Mouse (Mus musculus) MN1 (cell line): ENCODE measurements around the gene Schip1.

Experiments
- DNase-seq: peaks from one replicate; pipeline ENCODE4 v3.0.0-alpha.2; 2016; ENCODE audit warnings: low spot score

The Schip1 gene

DNA sequence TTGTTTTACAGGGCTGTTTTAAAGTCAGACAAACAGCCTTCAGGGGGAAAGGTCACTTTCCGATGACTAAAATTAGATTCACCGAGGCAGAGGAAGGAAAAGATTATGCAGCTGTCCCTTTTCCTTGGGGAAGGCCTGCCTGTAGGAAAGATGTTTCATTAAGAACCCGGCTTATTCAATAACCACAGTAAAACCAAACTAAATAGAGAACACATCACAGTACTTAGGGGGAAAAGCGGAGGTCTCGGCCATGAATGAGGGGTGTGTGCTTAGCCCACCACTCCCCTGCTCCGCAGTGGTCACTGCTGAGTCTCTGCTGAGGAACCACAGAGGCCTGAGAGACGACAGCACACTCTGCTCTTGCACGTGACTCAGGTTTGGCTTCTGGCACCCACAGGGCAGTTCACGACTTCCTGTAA is 522.1 kb downstream of the Schip1 start:
- DNase-seq, result no peak

DNA sequence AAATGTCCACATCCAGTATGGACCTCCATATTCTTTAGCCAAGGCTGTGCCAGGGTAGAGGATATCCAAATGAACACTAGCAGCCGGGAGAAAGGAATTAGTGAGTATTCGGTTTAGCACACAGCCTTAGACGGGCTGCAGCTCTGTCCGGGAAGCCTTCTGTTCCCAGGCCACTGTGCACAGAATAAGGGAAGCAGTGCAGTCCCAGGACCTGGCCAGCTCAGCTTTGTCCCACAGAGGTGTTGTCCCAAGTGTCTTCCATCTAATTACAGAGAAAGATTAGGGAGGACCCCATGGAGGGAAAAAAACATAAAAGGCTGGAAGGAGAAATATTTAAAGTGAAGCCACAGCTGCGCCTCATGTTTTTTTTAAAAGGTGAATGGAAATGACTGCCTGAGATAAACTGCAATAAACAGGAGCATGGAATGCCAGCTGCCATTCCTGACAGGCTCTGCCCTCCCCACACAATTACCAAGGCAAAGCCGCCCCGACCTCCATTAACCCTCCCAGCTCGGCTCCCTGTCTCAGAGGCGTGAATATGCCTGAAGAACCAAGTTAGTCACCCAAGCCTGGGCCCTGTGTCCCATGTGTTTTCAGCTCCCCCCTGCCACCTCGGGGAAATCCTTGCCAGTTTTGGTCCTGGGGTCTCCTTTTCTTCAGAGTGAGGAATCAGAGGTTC is 523.1 kb downstream of the Schip1 start:
- no peak for DNase-seq

DNA sequence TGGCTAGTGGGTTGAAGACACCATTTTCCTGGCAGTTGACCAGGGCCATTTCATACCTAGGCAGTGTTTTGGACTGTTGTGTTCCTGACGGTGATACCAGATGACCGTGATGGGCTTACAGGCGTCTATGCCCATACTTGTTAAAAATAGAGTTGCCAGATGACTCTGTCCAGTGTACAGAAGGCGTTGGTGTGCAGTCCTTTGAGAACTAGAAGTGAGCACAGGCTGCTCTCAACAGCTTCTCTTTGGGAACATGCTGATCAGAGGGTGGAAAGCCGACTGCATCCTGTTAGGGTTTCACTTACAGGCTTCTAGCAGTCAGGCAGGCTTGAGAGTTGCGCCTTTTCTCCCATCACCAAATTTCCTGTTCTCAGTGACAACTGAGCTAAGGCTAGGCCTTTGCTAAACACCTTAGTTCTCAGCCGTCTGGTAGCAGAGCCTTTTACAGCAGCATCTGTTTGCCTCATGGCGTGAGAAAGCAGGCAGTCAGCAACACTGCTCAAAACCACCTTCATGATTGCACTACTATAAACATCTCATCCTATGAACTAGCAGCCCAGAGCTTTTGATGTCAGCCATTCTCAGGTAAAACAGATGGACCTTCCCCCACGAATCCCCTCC is 524.7 kb downstream of the Schip1 start:
- DNase-seq, result no peak

DNA sequence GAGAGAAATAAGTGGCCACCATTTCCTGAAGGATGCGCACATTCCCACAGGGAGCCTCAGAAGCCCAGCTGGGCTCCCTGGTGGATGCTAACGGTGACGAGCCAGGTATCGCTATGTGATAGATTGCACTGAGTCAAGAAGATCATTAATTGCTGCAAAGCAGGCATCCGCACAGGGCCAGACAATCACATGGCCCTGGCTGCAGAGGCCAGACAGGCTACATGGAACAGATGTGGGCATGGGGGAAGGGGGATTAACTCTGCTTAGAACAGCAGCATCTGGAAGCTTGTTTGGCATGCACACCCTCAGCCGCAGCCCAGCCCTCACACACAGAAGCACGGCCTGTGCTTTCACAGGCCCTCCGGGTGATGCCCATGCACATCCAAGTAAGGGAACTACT is 525.8 kb downstream of the Schip1 start:
- peak; percentile 26 for DNase-seq

DNA sequence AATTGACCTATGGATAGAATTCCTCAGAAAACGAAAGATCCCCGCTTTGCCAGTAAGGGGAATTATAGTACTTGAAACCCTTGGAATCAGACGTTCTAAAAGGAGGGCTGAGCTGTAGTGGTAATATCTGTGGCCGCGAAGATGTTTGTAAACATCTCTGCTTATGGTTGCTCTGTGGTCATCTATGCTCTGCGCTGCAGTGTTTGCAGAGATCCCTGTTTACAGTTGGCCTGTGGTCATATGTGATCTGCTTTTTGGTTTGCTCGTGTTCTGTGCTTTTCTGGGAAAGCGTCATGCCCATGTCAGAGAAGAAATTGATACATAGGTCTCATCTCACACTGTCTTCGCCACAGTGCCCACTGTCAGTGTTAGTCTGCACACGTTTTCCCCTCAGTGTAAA is 528.0 kb downstream of the Schip1 start:
- no peak for DNase-seq

DNA sequence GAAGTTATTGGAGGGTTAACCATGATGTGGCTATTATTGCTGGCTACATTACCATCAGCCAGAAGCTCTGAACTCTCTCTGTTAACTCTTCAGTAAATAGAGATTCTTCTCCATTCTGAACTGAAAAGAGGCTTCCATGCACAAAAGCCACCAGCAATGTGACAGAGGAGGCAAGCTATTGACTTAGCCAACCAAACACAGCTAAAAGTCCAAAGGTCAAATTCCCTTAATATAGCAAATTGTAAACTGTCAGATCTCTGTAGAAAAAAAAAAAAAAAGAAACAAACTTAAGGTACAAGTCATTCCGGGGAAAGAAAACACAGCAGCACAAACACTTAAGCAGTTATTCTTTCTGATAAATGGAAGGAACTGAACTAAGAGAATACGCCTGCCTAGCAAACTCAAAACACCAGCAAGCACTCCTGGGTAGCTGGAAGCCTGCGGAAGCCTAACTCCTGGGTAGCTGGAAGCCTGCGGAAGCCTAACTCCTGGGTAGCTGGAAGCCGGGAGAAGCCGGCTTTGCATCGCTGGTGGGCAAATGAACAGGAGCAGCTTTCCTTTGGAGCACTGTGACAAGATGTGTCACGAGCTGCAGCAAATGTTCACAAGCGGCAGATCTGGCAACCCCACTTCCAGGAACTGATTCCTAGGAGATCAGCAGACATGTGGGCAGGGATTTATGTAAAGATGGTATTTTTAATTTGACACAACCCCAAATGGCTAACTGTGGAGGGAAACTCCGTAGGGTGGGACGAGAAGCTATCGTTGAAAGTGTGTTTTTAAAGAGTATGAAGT is 528.7 kb downstream of the Schip1 start:
- DNase-seq, result no peak

DNA sequence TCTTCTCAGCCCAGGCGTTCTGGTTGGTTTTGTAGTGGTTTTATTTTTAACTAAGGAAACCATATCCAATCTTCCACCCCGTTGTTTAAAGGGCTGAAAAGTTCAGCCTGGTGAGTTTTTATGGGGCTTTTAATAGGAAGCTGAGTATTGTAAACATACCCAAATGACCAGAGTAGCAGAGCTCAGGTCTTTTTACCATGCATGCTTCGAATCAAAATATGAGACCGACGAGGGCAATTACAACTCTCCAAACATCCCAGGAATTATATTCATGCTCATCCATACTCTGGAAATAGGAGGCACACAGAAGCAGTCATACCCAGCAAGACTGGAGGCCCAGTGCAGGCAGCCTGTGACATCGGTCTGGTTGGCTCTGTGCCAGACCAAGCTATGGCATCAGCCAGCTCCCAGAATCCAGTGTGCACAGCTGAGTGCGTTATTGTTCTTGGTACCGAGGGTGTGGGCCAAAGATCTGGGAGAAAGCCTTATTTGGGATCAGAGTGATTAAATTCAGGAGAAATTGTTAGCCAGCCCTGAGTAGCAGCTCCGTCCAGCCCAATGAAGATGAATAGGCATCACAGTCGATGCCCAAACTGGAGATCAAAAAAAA is 530.8 kb downstream of the Schip1 start:
- DNase-seq, result no peak

DNA sequence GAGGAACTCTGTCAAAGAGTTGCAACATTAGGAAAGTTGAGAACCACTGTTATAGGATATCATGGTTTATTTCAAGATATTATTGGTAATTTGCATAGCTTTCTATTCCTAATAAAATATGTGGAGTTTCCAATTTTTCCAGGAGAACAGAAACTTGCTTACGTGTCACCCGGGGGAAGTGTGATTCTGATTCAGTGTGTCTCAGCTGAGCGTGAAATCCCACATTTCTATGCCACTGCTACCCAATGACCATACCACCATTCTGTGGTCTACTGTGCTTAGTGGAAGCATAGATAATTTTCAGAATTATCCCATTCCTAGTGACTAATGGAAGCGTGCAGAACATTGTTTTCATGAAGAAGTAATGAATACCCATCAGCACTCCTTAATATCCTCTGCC is 532.3 kb downstream of the Schip1 start:
- DNase-seq, result no peak

DNA sequence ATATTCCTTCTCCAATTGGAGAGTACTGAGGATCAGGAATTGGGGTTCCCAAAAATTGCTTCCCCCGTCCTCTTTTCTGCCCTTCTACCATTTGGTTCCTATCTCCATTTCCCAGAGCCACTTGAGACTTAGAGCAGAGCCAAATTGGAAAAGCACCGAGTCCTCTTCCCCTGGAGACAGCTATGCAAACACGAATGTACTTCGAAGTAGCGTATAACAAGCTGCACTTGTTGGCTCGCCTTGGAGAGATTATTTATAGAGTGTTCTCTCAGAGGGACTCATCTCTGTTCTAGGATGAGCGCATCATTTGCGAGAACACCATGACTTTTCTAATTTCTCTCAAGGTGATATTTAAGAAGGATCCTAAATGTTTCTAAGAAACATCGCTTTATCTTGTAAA is 538.3 kb downstream of the Schip1 start:
- no peak for DNase-seq

DNA sequence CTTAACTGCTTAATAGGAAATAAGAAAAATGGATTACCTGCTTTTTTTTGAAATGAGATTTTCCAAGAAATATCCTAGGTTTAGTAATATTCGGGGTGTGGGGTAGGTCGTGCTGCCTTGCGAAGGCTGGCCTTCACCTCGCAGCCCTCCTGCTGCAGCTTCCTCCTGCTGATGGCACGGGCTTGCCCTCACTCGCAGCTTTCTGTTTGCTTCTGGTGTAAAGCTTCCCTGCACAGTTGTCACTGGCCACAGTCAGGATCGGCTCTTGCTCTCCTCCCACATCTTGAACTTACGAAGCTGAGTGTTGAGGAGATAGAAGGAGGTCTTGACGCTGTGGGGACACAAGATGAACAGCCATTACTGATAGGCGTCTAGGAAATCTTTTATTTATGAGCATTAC is 539.9 kb downstream of the Schip1 start:
- no peak for DNase-seq

DNA sequence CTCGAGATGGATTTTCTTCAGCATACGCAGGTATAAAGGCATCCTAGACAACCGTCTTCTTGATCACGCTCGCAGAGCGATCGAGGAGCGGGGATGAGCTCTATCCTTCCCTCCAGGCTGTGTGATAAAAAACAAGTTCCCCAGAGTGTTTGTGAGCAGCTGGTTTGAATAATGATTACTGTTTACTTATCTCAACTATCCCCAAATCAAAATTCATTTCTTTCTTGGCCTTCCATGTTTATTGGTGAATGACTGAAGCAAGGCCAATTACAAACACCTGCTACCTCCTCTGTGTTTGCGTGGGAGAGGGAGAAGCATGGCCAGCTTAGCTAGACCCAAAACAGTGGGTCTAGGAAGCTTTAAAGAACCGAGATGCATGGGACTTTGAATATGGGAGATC is 540.4 kb downstream of the Schip1 start:
- DNase-seq, result no peak

DNA sequence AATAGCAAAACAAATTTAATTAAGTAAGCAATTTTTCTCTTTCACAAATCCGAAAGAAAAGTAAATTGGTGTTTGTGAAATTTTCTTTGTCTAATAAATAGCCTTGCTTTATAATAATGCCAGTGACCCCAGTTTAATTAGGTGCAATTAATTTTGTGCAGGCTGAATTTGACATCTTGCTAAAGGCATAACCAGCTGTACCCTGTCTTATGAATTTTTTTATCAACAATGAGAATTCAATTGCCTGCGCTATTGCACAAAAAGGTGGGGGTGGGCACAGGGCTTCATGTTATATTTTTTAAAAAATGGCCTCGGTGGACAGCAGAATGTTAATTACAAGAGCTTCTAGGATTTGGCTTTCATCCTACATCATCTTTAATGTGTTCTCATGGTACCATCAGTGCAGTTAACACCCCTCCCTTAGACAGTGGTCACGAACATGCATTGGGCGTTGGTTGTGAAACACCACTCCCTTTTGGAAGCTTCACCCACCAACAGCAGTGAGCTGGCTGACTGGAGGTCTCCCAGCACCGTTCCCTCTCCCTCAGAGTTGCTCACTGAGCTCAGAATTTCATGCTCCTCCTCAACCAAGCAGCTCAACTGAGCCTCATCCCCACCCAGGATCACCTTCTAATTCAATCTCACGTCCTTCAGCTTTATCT is 541.5 kb downstream of the Schip1 start:
- DNase-seq, result no peak

DNA sequence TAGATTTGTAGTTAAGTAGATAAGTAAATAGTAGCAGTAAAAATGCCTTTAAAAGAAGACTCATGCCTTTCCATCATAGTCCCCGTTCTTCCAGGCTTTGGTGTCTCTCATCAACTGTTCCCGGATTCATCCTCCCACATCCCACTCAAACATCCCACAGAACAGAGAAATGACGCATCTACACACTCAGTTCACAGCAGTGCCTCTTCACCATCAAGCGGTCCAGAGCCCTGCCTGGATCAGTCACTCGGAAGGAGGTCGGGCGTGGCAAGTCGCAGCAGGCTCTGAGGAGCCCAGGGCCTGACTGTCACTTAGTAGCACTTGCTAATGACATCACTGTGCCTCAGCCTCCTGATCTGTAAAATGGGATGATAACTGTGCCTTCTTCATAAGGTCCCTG is 542.1 kb downstream of the Schip1 start:
- DNase-seq, result no peak

DNA sequence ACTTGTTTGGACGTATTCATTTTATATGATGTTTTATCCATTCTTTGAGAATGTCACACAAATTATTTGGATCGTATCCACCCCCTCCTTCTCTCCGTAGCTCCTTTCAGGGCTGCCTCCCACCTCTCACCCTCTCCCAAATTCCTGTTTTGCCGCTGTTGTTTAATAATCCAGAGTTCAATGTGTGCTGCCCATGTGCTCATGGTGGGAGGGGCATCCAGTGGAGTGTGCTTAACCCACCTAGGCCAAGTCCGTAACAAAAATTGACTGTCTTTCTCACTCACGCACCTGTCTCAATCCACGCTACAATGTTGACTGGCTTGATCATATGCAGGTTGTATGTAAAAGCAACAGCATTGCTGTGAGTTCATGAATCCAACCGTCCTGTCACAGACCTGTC is 542.7 kb downstream of the Schip1 start:
- no peak for DNase-seq

DNA sequence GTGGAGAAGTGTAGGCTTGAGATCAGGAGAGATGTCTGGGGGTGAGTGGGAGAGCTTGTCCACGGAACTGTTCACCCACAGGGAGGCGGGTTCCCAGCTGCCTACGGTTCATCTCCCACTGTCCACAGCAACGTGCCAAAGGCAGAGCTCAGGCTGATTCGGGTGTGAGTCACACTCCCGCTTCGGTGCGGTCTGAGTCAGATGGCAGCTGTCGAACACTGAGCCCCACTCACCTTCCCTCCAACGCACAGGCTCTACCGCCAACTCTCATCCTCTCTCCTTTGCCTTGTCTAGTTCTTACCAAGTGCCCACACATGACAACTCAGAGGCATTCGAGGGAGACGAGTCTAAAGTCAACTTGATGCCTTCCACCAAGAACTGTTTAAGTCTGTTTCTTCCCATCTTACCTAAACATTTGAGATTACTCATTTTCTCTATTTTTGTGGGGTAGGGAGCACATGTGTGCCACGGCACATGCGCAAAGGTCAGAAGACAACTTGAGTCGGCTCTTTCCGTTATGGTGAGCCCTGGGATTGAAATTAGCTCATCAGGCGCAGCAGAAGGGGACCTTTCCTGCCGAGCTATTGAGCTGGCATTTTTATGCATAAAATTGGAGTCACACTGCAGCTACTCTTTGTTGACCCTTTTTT is 544.4 kb downstream of the Schip1 start:
- DNase-seq, result no peak

DNA sequence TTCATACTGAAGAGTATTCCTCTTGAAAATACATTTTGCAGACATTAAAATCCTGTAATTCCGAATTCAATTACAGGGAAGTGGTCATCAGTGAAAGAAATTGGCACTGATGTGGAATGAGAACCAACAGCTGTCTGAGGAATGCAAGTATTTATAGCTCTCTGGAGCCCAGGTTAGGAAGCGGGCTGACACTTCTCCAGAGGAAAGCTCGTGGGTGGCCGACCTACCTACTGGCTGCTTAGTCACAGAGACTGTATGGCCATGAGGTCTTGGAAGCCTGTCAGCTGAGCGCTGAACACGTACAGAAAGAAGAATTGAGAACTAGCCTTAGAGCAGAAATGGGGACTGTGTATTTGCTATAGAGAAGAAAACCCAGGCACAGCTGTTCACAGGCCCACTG is 545.4 kb downstream of the Schip1 start:
- DNase-seq, result no peak

DNA sequence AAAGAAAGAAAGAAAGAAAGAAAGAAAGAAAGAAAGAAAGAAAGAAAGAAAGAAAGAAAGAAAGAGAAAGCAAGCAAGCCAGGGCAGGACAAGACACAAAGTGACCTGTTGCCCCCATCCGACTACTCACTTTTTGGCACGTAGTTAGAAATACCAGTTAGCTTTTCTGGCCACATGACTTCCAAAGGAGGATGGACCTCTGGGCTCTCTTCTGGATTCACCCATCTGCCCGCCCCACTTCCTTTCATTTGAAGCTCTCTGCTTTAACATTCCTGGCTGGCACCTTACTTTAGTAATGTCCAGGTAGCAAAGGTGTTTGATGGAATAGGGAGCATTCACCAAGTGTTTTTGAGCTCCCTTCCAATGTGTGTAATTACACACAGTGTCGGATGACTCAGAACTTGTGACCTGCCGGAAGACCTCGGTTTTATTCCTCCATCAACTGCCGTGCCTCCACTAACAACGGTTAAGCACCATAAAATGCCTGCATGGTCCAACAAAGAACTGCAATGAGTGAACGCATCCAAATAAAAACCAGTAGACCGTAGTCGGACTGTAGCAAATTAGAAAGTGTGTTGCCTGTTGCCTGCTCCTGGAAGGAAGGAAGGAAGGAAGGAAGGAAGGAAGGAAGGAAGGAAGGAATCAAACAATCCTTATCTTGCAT is 546.1 kb downstream of the Schip1 start:
- DNase-seq, result no peak

DNA sequence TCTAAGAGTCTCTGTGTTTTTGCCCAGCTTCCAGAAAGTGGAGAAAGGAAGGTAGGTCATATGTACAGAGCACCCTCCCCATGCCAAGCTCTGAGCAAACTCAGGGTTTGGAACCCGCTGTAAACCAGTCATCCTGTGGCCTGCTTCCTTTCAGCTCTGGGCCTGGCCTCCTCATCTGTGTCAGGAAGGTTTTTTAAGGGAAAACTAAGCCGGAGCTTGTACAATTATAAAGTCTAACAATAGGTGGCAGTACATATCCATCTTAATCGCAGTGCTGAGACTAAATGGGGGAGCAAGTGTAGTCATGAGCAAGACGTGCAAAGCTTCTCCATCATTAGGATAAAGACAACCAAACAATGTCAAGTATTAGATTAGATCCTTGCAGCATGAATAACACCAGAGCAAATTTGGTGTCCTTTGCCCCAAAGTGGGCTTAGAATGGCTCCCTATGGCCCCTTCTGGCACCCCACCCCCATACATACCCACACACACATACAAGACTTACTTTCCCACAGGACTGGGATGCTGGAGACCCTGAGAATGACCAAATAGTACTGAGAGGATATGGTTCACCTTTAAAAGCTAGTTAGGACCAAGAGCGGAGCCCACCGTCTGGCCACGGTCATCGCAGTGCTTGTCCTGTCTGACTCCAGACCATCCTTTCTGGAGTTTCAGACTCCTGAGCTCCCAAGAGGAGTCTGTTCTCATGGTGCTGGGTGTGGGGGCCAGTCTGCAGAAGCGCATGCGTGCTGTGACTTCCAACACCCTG is 550.6 kb downstream of the Schip1 start:
- peak; percentile 47 for DNase-seq

DNA sequence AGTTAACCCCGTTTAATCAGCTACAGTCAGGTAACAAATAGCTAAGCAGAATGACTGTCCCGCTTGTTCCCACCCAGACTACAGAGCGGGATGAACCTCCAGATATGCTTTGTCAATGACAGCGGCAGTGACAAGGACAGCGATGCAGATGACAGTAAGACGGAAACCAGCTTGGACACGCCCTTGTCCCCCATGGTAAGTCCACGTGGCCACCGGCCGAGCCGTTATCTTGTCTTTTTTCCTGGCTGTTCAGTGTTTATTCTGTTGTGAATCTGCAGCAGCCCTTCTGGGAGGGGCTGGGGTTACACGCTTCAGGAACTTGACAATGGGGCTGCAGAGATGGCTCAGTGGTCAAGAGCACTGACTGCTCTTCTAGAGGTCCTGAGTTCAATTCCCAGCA is 551.8 kb downstream of the Schip1 start:
- no peak for DNase-seq

DNA sequence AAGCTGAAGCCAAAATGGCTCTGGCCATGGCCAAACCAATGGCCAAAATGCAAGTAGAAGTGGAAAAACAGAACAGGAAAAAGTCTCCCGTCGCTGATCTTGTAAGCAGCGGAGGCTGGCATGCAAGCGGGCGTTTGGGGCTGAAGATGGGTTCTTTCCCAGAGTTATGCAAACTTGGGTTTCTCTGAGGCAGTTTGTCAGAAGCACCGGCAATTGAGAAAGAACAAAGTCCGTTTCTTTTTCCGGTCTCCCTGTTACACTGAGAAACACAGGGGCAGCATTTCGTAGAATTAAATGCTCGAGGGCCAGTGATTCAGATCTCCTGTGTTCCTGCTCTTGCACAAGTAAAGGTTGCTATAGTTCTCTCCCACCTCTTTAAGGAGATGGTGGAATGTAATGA is 553.1 kb downstream of the Schip1 start:
- no peak for DNase-seq

DNA sequence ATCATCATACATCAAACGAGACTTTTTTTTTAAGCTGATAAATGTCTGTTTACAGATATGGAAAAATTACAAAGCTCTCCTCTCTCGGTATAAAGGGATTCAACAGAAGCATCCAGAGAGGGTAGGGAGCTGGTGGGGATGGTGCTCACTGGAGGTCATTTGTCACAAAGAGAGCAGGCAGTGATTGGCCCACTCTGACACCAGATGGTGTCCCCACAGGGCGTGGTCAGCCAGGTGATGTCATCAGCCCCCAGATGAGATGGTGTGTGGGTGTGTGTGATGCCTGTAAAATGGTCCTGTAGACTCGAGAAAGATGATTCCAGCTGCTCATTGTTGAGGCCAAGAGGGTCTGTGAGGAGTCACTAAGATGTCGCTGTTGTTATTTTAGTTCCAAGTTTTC is 554.5 kb downstream of the Schip1 start:
- no peak for DNase-seq
